Mouse (Mus musculus): ENCODE measurements around the gene Cacna1d. TPM values are rescaled to one million over a fixed set of nuclear protein-coding genes. Genes with fewer than 3 reads are reported as not detected.

Cacna1d gene
- polyA plus RNA-seq, 1 experiment from 2014 or later, result 13.5 TPM

DNA sequence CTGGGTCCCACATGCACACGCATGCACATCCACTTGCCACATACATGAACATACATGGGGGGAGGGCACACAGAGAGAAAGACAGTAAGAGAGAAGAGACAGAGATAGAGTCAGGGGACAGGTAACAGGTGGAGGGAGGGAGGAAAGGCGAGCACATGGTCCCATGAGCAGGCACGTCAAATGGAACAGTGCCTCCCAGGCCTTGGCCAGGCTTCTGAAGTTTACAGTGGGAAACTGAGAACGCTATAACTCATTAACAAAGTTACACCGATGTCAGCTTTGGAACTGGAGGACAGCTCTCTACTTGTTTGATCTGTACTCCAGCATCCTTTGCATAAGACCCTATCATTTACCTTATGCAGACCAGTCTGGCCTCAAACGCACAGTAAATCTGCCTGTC is 16.8 kb downstream of the Cacna1d start:
- Histone ChIP-seq H3K9ac (no peak overlapping the region), H3K9me3 (ENCODE audit: control insufficient read depth, low read length) (no peaks in the 10 kb centered on the region), H3K4me2 (replicated peaks) (no peak overlapping the region), H3K4me3 (replicated peaks; ENCODE audit: low read length) (no peak overlapping the region), H3K27me3 (ENCODE audit: control insufficient read depth, insufficient read depth, low read length) (no peaks in the 10 kb centered on the region), H3K4me1 (replicated peaks; ENCODE audit: control insufficient read depth, insufficient read depth, low read length) (no peaks in the 10 kb centered on the region), H3K36me3 (replicated peaks; ENCODE audit: control insufficient read depth, insufficient read depth) (no peaks in the 10 kb centered on the region), H3K27ac (no peak overlapping the region)
- ATAC-seq (ENCODE audit: low FRiP score) (no peak), DNase-seq (ENCODE audit: low spot score) (no peak)
- WGBS, result 87% methylated on average over 6 of the region's 6 CpGs

DNA sequence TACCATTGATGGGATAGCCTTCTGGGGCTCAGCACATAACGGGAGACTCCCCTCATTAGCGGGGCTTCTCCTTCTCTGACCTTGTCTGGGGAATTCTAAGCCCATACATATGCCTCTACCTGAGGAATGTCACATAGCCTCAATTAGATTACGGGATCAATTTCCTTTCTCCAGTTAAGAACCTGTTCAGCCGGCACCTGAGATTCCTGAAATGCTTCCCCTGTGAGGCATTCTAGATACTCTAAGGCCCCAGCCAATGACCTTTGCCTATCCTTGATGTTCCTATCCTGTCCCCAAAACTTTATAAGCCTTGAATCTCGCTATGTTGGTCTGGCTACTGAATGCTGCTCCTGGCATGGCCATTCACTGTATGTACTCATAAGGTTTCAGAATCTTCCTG is 17.6 kb downstream of the Cacna1d start:
- H3K9me3 ChIP-seq (ENCODE audit: control insufficient read depth, low read length), result no peaks in the 10 kb centered on the region
- no peaks in the 10 kb centered on the region for H3K4me1 ChIP-seq (replicated peaks; ENCODE audit: control insufficient read depth, insufficient read depth, low read length)
- H3K27ac ChIP-seq, result no peak overlapping the region
- DNase-seq (ENCODE audit: low spot score), result no peak
- H3K9ac ChIP-seq, result no peak overlapping the region
- no peak for ATAC-seq (ENCODE audit: low FRiP score)
- no peak overlapping the region for H3K4me3 ChIP-seq (replicated peaks; ENCODE audit: low read length)
- 65% methylated on average over 5 of the region's 5 CpGs for WGBS
- no peak overlapping the region for H3K4me2 ChIP-seq (replicated peaks)
- no peaks in the 10 kb centered on the region for H3K27me3 ChIP-seq (ENCODE audit: control insufficient read depth, insufficient read depth, low read length)
- H3K36me3 ChIP-seq (replicated peaks; ENCODE audit: control insufficient read depth, insufficient read depth), result no peaks in the 10 kb centered on the region

DNA sequence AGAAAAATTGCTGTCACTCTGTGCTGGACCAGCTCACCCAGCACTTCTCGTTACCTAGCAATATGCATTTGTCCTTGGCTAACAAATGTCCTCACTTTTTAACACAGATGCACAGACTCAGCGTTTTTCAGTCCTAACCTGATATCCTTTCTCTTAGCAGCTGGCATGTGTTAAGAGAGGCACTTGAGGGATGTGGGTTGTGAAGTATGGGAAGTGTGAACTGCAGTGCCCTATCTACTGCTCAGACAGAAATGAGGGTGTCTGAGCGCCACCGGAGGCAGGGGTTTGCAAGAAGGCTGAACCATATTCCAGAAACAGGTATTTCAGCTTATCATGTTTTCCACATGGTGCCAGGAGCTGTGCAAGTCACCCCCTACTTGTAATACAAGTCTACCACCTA is 27.9 kb downstream of the Cacna1d start:
- Histone ChIP-seq H3K27me3 (ENCODE audit: control insufficient read depth, insufficient read depth, low read length) (0 out of 2 replicates have a peak, but pooled peaks cover 10% of the 10 kb centered on the region), H3K9ac (no peak overlapping the region), H3K9me3 (ENCODE audit: control insufficient read depth, low read length) (no peaks in the 10 kb centered on the region), H3K27ac (no peak overlapping the region), H3K36me3 (replicated peaks; ENCODE audit: control insufficient read depth, insufficient read depth) (no peaks in the 10 kb centered on the region), H3K4me3 (replicated peaks; ENCODE audit: low read length) (no peak overlapping the region), H3K4me1 (replicated peaks; ENCODE audit: control insufficient read depth, insufficient read depth, low read length) (peaks cover 3% of the 10 kb centered on the region; the same call in 1 of the 2 replicates), H3K4me2 (replicated peaks) (no peak overlapping the region)
- WGBS, result 92% methylated on average over 4 of the region's 4 CpGs
- ATAC-seq (ENCODE audit: low FRiP score) (no peak), DNase-seq (ENCODE audit: low spot score) (no peak)

DNA sequence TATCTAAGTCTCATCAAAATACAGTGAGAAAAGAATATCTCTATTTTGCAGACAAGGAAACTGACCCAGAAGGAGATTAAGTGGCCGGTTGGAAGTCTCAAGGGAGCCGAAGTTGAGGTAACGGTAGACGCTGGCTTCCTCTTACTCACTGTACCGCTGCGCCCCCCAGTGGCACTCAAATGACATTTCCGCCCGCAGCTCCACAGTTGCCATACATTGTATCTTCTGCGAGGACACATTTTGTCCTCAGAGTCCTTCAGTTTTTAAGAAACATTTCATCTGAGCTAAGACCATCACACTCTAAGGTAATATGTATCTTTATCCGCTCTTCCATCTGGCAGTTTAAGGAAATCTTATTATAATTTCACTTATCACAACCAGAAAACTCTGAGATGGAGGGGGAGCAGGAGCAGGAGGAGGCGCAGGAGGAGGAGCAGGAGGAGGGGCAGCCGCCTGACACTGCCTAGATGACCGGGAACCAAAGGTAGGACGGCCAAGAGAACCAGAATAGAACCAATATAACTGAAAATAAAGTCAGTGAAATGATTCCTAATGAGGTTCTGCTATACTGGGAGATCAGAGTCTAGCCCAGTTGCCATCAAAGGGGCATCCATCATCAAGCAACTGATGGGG is 31.2 kb downstream of the Cacna1d start:
- 5% methylated on average over 14 of the region's 14 CpGs for WGBS
- Histone ChIP-seq H3K4me2 (replicated peaks) (no peak overlapping the region), H3K27me3 (ENCODE audit: control insufficient read depth, insufficient read depth, low read length) (peaks cover 10% of the 10 kb centered on the region; the same call in 1 of the 2 replicates), H3K9me3 (ENCODE audit: control insufficient read depth, low read length) (no peaks in the 10 kb centered on the region), H3K4me1 (replicated peaks; ENCODE audit: control insufficient read depth, insufficient read depth, low read length) (peaks cover 5% of the 10 kb centered on the region; the same call in 1 of the 2 replicates), H3K27ac (no peak overlapping the region), H3K4me3 (replicated peaks; ENCODE audit: low read length) (no peak overlapping the region), H3K9ac (no peak overlapping the region; the same call in 1 of the 2 replicates), H3K36me3 (replicated peaks; ENCODE audit: control insufficient read depth, insufficient read depth) (no peaks in the 10 kb centered on the region)
- DNase-seq (ENCODE audit: low spot score) (peak; percentile 89), ATAC-seq (ENCODE audit: low FRiP score) (peak; percentile 72; the same call in 1 of the 2 replicates)

DNA sequence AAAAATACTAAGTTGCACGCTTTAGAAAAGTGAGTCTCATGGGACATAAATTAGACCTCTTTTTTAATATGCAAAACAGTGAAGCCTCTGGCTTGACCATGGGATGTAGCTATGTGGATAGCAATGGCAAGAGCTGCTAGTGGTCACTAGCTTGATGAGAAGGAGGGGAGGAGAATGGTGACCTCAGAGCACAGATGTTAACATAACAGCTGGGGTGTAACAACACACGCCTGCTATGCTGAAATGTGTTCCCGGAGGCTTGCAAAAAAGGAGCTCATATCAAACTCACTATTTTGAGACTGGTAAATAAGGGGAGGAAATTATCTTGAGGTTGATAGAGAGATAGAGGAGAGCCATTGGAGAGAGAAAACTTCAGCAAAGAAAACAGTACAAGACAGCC is 32.4 kb downstream of the Cacna1d start:
- H3K4me3 ChIP-seq (replicated peaks; ENCODE audit: low read length), result no peak overlapping the region
- H3K36me3 ChIP-seq (replicated peaks; ENCODE audit: control insufficient read depth, insufficient read depth), result no peaks in the 10 kb centered on the region
- peaks cover 10% of the 10 kb centered on the region; the same call in 1 of the 2 replicates for H3K27me3 ChIP-seq (ENCODE audit: control insufficient read depth, insufficient read depth, low read length)
- WGBS, result 86% methylated on average over 3 of the region's 3 CpGs
- no peak overlapping the region for H3K27ac ChIP-seq
- H3K9me3 ChIP-seq (ENCODE audit: control insufficient read depth, low read length), result no peaks in the 10 kb centered on the region
- no peak for ATAC-seq (ENCODE audit: low FRiP score)
- no peak overlapping the region for H3K4me2 ChIP-seq (replicated peaks)
- H3K4me1 ChIP-seq (replicated peaks; ENCODE audit: control insufficient read depth, insufficient read depth, low read length), result peaks cover 5% of the 10 kb centered on the region; the same call in 1 of the 2 replicates
- no peak for DNase-seq (ENCODE audit: low spot score)
- no peak overlapping the region for H3K9ac ChIP-seq

DNA sequence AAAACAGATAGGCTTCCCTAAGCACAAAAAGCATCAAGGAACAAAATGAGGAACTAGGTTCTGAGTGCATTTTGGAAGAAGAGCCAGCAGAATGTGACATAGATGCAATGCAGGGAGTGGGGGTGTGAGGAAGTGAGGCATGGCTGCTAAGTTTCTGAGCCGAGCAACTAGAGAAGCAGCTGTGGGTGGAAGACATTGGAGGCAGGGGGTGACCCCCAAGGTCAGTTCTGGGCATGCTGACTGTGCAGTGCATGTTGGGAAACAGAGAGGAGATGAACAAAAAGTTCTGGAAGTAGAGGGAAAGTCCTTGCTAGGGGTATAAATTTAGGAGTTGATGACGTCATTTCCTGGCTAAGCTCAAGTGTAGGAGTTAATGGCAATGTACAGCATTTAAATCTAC is 33.4 kb downstream of the Cacna1d start:
- Histone ChIP-seq H3K9me3 (ENCODE audit: control insufficient read depth, low read length) (no peaks in the 10 kb centered on the region), H3K4me1 (replicated peaks; ENCODE audit: control insufficient read depth, insufficient read depth, low read length) (peaks cover 5% of the 10 kb centered on the region; the same call in 1 of the 2 replicates), H3K27me3 (ENCODE audit: control insufficient read depth, insufficient read depth, low read length) (peaks cover 10% of the 10 kb centered on the region; the same call in 1 of the 2 replicates), H3K9ac (no peak overlapping the region), H3K27ac (no peak overlapping the region), H3K4me2 (replicated peaks) (no peak overlapping the region), H3K36me3 (replicated peaks; ENCODE audit: control insufficient read depth, insufficient read depth) (no peaks in the 10 kb centered on the region), H3K4me3 (replicated peaks; ENCODE audit: low read length) (no peak overlapping the region)
- ATAC-seq (ENCODE audit: low FRiP score) (no peak), DNase-seq (ENCODE audit: low spot score) (no peak)
- WGBS, result 56% methylated on average over 2 of the region's 2 CpGs

DNA sequence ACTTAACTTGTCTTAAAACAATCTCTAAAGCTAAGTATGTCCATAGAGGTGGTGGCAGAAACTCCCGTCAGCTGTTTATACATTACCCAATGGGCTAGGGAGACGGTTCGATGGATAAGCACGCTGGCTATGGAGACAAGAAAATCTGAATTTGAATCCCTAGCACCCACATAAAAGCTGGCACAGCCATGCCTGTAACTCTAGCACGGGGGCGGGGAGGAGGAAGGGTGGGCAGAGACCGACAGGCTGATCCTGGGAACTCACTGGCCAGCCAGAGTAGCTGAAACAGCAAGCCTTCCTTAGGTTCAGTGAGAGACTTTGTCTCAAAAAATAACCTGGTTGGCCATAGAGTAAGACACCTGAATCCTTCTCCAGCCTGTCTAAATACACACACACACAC is 33.8 kb downstream of the Cacna1d start:
- no peak overlapping the region for H3K9ac ChIP-seq
- H3K27me3 ChIP-seq (ENCODE audit: control insufficient read depth, insufficient read depth, low read length), result peaks cover 10% of the 10 kb centered on the region; the same call in 1 of the 2 replicates
- H3K4me3 ChIP-seq (replicated peaks; ENCODE audit: low read length), result no peak overlapping the region
- H3K27ac ChIP-seq, result no peak overlapping the region
- DNase-seq (ENCODE audit: low spot score) (no peak), ATAC-seq (ENCODE audit: low FRiP score) (no peak)
- peaks cover 5% of the 10 kb centered on the region; the same call in 1 of the 2 replicates for H3K4me1 ChIP-seq (replicated peaks; ENCODE audit: control insufficient read depth, insufficient read depth, low read length)
- no peaks in the 10 kb centered on the region for H3K9me3 ChIP-seq (ENCODE audit: control insufficient read depth, low read length)
- no peak overlapping the region for H3K4me2 ChIP-seq (replicated peaks)
- H3K36me3 ChIP-seq (replicated peaks; ENCODE audit: control insufficient read depth, insufficient read depth), result no peaks in the 10 kb centered on the region
- WGBS, result 63% methylated on average over 7 of the region's 7 CpGs

DNA sequence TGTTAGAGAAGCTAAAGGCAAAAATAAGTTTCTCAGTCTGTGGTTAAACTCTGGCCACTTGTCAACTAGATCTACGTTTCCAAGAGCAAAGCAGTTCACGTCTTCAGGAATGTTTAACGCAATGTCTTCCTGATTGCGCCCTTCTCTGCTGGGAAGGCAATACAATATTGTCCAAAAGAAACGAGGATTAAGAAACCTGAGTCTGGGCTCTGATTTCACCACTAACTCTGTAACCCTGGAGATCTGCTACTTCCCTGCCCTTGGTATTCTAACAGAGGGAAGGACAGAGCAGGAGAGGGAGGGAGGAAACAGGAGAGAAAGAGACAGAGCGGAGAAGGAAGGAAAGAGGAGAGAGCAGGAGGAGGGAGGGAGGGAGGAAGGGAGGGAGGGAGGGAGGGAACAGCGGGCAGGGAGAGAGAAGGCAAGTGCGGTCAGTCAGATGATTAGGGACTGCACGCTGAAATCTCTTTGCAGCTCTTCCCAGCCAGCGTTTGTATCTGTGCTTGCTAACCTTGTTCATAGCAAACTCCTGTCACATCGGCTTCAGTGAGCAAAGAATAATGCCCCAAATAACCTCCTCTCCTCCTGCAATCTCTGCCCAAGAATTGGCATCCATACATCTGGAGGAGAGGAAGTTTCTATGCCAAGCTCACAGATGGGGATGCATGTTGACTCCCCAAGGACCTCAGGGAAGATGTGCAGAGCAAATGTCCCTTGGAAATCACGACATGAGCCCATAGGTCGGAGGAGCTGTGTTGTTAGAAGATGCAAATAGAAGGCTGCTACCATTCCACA is 35.3 kb downstream of the Cacna1d start:
- DNase-seq (ENCODE audit: low spot score), result no peak
- H3K27me3 ChIP-seq (ENCODE audit: control insufficient read depth, insufficient read depth, low read length), result peaks cover 9% of the 10 kb centered on the region; the same call in 1 of the 2 replicates
- no peak for ATAC-seq (ENCODE audit: low FRiP score)
- WGBS, result 27% methylated on average over 13 of the region's 13 CpGs
- H3K9ac ChIP-seq, result no peak overlapping the region
- no peaks in the 10 kb centered on the region for H3K9me3 ChIP-seq (ENCODE audit: control insufficient read depth, low read length)
- H3K36me3 ChIP-seq (replicated peaks; ENCODE audit: control insufficient read depth, insufficient read depth), result no peaks in the 10 kb centered on the region
- no peak overlapping the region for H3K27ac ChIP-seq
- no peak overlapping the region for H3K4me3 ChIP-seq (replicated peaks; ENCODE audit: low read length)
- H3K4me2 ChIP-seq (replicated peaks), result peak overlapping the region; percentile 20
- peaks cover 5% of the 10 kb centered on the region; the same call in 1 of the 2 replicates for H3K4me1 ChIP-seq (replicated peaks; ENCODE audit: control insufficient read depth, insufficient read depth, low read length)

DNA sequence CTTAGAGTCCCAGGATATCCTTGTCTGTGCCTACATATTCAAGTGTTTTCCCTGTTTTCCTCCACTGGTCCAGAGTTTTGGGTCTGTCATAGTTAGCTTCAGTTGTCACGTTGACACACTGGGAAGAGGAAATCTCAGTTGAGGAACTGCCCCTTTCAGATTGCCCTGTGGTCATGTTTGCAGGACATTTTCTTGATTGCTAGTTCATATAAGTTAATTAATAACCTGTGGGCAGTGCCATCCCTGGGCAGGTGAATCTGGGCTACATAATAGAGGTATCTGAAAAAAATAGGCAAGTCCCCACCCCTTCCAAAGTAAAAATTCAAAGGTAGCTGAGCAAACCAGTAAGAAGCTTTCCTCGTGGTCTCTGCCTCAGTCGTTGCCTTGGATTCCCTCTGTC is 51.3 kb downstream of the Cacna1d start:
- H3K9me3 ChIP-seq (ENCODE audit: control insufficient read depth, low read length), result no peaks in the 10 kb centered on the region; the same call in 1 of the 2 replicates
- no peak for DNase-seq (ENCODE audit: low spot score)

More for the DNA sequence above, 51.3 kb downstream of the Cacna1d start:
- no peaks in the 10 kb centered on the region for H3K27me3 ChIP-seq (ENCODE audit: control insufficient read depth, insufficient read depth, low read length)
- H3K4me2 ChIP-seq (replicated peaks), result no peak overlapping the region
- H3K36me3 ChIP-seq (replicated peaks; ENCODE audit: control insufficient read depth, insufficient read depth), result no peaks in the 10 kb centered on the region
- H3K4me3 ChIP-seq (replicated peaks; ENCODE audit: low read length), result no peak overlapping the region
- H3K9ac ChIP-seq, result no peak overlapping the region
- 83% methylated on average over 3 of the region's 3 CpGs for WGBS
- ATAC-seq (ENCODE audit: low FRiP score), result no peak
- H3K4me1 ChIP-seq (replicated peaks; ENCODE audit: control insufficient read depth, insufficient read depth, low read length), result no peaks in the 10 kb centered on the region
- H3K27ac ChIP-seq, result no peak overlapping the region

All from hindbrain, embryonic 14.5 days (tissue).